Mouse (Mus musculus): Measurements from ENCODE around the gene Arhgap20. TPM values are rescaled to one million over a fixed set of nuclear protein-coding genes. Genes with fewer than 3 reads are reported as not detected.

The Arhgap20 gene
- total and polyA plus RNA-seq, 2 experiments = 0.01 to 0.09 TPM

- Histone ChIP-seq H3K27ac (replicated peaks; ENCODE audit: insufficient read depth, low read depth, low read length) (no peak overlapping the region), H3K27me3 (ENCODE audit: control insufficient read depth, insufficient read depth, low read length) (0 out of 2 replicates have a peak, but pooled peaks cover under 1% of the 10 kb centered on the region), H3K36me3 (ENCODE audit: control insufficient read depth, insufficient read depth, low read length) (no peaks in the 10 kb centered on the region), H3K79me2 (ENCODE audit: control insufficient read depth, insufficient read depth, low read length) (no peaks in the 10 kb centered on the region), H3K9ac (ENCODE audit: low read depth, low read length) (no peak overlapping the region), H3K4me3 (ENCODE audit: insufficient read depth, low read depth, low read length) (no peak overlapping the region), H3K4me1 (ENCODE audit: control insufficient read depth, insufficient read depth, low read length) (no peaks in the 10 kb centered on the region)
- WGBS = 77% methylated on average over 1 of the region's 1 CpGs
- DNase-seq (ENCODE audit: extremely low read depth, low read depth, low spot score) = peak; percentile 19
- TF ChIP-seq CTCF (IDR thresholded peaks at IDR 0.05; ENCODE audit: low read depth, low read length) = no peak
- no peak for TF ChIP-seq POLR2A (IDR thresholded peaks at IDR 0.05; ENCODE audit: extremely low read depth, insufficient read depth, low read length)
These were observed 127.8 kb downstream of the Arhgap20 start for GRCm38 (mm10) chr9:51892921-51893320.

Other genes starting within 250 kb of the Arhgap20 start
- gene Fdx1, start 198.2 kb downstream of the Arhgap20 start, total RNA-seq (2014; rRNA removed) = 144 and 160 TPM in 2 replicates
- gene Fdx1, start 198.2 kb downstream of the Arhgap20 start, polyA plus RNA-seq (2012; rRNA removed) = 290 and 313 TPM in 2 replicates

All from liver, adult 2 months (tissue).